Mouse (Mus musculus): ENCODE results near the gene Satl1.

Gene Satl1

DNA sequence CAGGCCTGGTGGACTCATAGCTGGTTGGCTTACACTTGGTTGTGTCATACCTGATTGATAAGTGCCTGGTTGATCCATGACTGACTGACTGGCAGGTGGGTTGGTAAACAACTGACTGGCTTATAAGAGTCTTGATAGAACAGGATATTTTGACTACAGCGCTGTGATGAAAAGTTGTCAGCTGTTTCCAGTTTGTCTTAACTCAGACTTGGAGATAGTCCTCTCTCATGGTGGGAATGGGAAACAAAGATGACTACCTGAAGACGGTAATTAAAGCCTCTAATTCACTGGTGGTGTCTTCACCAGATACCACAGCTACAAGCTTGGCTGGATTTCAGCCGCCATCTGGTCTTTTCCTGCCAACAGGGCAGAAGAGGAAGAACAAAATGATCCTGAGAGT, at the start of gene Satl1:
Satl1 (minus strand) TSS at position 101 of the 400 bp plus-strand sequence.
- TF ChIP-seq GATA4 (IDR thresholded peaks at IDR 0.05; ENCODE audit: insufficient replicate concordance, low read length): no peak

DNA sequence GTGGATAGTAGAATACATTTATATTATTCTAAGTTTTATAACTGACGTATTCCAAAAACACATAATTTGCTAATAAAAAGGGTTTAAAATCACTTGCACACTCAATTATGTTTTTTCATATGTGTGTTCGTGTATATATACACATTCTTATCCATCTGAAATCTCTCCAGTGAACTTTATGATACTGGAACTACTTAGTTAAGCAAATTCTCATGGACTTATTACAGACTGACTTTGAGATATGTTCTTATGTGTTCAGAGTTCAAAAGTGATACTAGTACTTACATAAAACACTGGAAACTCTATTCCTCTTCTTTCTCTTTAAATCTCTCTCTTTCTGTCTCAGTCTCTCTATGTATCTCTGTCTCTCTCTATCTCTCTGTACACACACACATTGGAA, 31.5 kb upstream of the Satl1 start:
- TF ChIP-seq GATA4 (IDR thresholded peaks at IDR 0.05; ENCODE audit: insufficient replicate concordance, low read length): no peak

DNA sequence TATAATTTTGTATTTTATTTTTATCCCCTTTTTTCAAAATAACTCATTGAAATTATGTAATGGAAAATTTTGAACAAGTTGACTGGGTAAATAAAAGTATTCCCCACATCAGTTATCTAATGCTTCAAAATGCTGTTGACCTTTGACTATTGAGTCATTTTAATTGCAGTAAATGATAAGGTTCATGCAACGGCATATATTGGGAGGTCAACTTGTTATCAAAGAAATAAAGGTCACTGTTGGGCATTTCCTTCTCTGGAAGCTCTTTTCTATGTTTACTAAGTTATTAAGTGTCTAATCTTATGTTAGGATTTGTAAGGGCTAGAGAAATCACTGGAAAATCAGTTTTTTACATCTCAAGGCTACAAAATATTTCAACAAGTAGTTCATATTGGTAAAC, 31.0 kb upstream of the Satl1 start:
- no peak for TF ChIP-seq GATA4 (IDR thresholded peaks at IDR 0.05; ENCODE audit: insufficient replicate concordance, low read length)

DNA sequence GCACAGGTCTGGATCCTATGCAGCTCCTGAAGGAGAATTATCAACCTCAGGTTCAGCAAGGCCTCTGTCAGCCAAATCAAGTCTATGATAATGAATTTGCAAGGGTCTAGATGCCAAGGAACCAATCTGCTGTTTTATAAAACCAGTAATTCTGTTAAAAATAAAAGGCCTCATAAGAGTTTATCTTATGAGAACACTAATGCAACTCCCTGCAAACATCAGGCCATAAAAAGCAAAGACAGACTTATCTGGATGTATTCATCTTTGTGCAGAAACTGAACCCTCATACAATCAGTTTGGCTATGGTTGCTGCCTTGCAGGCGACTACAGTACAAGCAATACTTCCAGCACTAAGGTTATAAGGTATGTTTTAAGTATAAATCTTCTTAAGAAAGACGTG, 5.7 kb upstream of the Satl1 start:
- no peak for TF ChIP-seq GATA4 (IDR thresholded peaks at IDR 0.05; ENCODE audit: insufficient replicate concordance, low read length)

DNA sequence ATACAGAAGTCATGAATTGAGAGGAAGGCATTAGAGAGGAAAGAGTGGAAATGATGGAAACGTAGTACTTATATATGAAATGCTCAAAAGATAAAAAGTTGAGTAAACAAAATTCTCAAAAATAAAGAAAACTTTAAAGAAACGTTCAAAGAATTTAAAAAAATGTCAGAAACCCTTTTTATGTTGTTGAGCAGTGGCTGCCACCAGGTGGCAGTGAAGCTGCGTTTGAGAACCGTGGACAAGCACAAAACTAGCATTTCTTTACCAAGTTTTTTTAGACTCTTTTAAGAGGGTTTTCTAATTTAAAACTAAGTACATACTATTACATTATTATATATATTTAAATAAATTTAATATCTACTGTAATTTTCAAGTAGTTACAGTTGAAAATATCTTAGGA, 38.2 kb downstream of the Satl1 start:
- no peak for TF ChIP-seq GATA4 (IDR thresholded peaks at IDR 0.05; ENCODE audit: insufficient replicate concordance, low read length)

DNA sequence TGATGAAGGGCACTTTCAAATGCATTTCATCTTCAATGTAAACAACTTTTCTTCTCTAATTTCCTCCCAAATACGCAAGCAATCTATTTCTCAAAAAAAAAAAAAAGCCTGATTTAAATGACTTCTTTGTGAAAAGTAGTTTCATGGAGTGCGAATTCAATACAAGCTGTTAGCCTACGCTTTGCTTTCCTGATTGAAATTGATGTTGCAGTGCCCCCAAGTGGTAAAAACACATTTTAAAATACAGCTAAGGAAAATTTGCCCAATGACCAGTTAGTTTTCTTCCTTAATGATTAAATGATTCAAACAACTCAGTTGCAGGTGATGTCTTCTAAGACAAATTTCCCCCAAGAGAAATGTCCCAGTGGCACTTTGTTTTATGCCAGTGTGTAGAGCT, 58.2 kb downstream of the Satl1 start:
- TF ChIP-seq GATA4 (IDR thresholded peaks at IDR 0.05; ENCODE audit: insufficient replicate concordance, low read length): no peak

DNA sequence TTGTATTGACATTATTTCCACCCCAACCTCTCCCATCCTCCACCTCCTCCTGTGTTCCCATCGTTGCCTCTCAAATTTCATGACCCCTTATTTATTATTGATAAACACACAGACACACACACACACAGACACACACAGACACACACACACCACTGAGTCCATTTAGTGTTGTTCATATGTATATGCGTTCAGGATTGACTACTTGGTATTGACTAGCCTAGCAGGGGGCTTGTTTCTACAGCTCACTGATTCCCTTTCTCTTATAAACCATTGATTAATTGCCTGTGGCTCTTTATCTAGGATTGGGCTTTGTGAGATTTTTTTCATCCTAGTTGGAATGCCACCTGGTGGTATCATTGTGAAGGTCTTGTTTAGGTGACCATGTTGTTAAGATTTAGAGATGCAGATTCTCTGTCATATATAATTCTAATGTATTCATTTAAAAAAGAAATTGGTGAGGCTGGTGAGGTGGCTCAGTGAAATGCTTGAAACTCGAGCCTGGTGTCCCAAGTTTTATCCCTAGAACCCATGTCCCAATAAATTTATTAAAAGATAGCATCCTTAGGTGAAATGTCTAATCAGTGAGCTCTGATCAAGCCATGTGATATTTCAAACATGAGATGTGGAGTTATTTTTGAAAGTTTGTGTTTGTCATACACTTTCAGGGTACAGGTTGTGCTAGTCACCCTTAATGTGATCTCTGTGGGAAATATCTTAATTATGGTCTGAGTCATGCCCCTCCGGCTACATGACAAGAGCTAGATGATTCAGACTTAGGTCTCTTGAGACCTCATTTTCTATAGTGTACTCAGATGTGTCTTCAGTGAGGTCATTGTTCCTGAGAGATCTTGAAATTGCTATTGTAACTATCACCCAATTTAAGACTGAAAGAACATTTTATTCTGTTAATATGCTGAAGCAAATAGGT, 58.8 kb downstream of the Satl1 start:
- TF ChIP-seq GATA4 (IDR thresholded peaks at IDR 0.05; ENCODE audit: insufficient replicate concordance, low read length): no peak

DNA sequence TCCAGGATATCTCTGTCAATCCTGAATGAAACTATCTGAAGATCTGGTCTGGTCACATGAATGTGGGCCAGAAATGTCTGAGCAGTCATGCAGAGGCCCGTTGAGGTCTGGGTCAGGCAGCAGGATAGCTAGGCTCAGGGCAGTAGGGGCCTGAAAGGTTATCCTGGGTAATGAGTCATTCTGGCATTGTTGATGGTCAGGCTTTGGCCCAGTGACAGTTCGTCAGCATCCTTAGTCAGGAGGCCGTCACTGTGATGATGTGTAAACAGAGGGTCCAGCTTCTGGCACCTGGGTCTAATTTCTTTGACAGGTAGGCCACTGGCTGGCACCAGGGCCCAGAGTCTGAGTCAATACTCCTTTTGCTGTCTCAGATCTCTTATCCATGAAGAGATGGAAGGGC, 67.1 kb downstream of the Satl1 start:
- TF ChIP-seq GATA4 (IDR thresholded peaks at IDR 0.05; ENCODE audit: insufficient replicate concordance, low read length): no peak
